In genomic region chr6:60555590-60556235, GRCm38 (mm10) we compare ENCODE assay signal across 8 mouse cellular contexts.
A peak's percentile ranks its signal among the peaks of the same experiment; 100 is the strongest.
DNase-seq lines count a peak whose midpoint lies in the region; ATAC-seq lines count a peak whose summit lies in the region.

No protein-coding gene starts in this region.

- no peak overlapping the region for H3K9ac ChIP-seq in forebrain, embryonic 12.5 days
- no peak overlapping the region for H3K9ac ChIP-seq in midbrain, embryonic 14.5 days (replicated peaks; ENCODE audit: low read length)

- no peak overlapping the region for H3K27ac ChIP-seq in forebrain, embryonic 12.5 days
- H3K27ac ChIP-seq in midbrain, embryonic 14.5 days (replicated peaks; ENCODE audit: low read depth, low read length), result no peak overlapping the region

- H3K27me3 ChIP-seq in forebrain, embryonic 12.5 days, result no peaks in the 10 kb centered on the region
- H3K27me3 ChIP-seq in midbrain, embryonic 14.5 days (ENCODE audit: control insufficient read depth, insufficient read depth, low read length), result no peaks in the 10 kb centered on the region

- peaks cover 11% of the 10 kb centered on the region; the same call in 1 of the 2 replicates for H3K9me3 ChIP-seq in forebrain, embryonic 12.5 days
- no peaks in the 10 kb centered on the region for H3K9me3 ChIP-seq in midbrain, embryonic 14.5 days (ENCODE audit: control insufficient read depth, low read length)

- 47% methylated on average over 9 of the region's 9 CpGs for WGBS in forebrain, embryonic 12.5 days
- 45% methylated on average over 9 of the region's 9 CpGs for WGBS in midbrain, embryonic 14.5 days

- DNase-seq in frontal cortex, postnatal 25 days (ENCODE audit: low spot score in 2 of 2), result no peak
- peak; percentile 81 for DNase-seq in R1 (ENCODE audit: low read depth, low spot score)
- DNase-seq in kidney, postnatal 36 days, result peak; percentile 21 to 22
- DNase-seq in midbrain, embryonic 14.5 days, result peak; percentile 84
- DNase-seq in natural killer cell, adult 2 months (ENCODE audit: low spot score in 2 of 2), result no peak

- peak; percentile 98 for ATAC-seq in frontal cortex, adult (ENCODE audit: low TSS enrichment)
- ATAC-seq in forebrain, embryonic 12.5 days (ENCODE audit: low FRiP score), result 0 out of 2 replicates have a peak, but pooled peaks have one; percentile 55
- peak; percentile 31; the same call in 1 of the 2 replicates for ATAC-seq in midbrain, embryonic 14.5 days (ENCODE audit: low FRiP score, low TSS enrichment)
- ATAC-seq in inflammation-experienced regulatory T-cells, adult 6 months, result no peak

- H3K36me3 ChIP-seq in forebrain, embryonic 12.5 days (replicated peaks), result no peaks in the 10 kb centered on the region
- H3K36me3 ChIP-seq in midbrain, embryonic 14.5 days (ENCODE audit: control insufficient read depth, insufficient read depth, low read length), result no peaks in the 10 kb centered on the region

- H3K4me2 ChIP-seq in forebrain, embryonic 12.5 days, result no peak overlapping the region; the same call in 1 of the 2 replicates
- H3K4me2 ChIP-seq in midbrain, embryonic 14.5 days (ENCODE audit: low read length), result no peak overlapping the region

- no peaks in the 10 kb centered on the region for H3K4me1 ChIP-seq in forebrain, embryonic 12.5 days
- H3K4me1 ChIP-seq in midbrain, embryonic 14.5 days (ENCODE audit: control insufficient read depth, insufficient read depth, low read length), result no peaks in the 10 kb centered on the region

- H3K4me3 ChIP-seq in forebrain, embryonic 12.5 days (replicated peaks), result no peak overlapping the region
- H3K4me3 ChIP-seq in midbrain, embryonic 14.5 days (replicated peaks; ENCODE audit: low read depth, low read length), result no peak overlapping the region

Comparison
In these comparisons a context has a peak if more than half of its experiments do, and no peak if none do; other contexts are left out.
1. DNase-seq: peak in R1 (single experiment), kidney, postnatal 36 days (2 of 2) and midbrain, embryonic 14.5 days (single experiment); none in frontal cortex, postnatal 25 days (0 of 2) and natural killer cell, adult 2 months (0 of 2).